Mouse (Mus musculus) lung, postnatal 14 days (tissue): Measurements from ENCODE around the gene R3hcc1l.
A peak's percentile ranks its signal among the peaks of the same experiment; 100 is the strongest.

Experiments used
- DNase-seq: peaks from one replicate; pipeline ENCODE4 v3.0.0; 2021

The R3hcc1l gene

GRCm38 (mm10) chr19:42518620-42519310 lies at the start of gene R3hcc1l:
TSS of gene R3hcc1l (plus strand) at chr19:42518759.
- DNase-seq, result peak; percentile 98

GRCm38 (mm10) chr19:42471571-42471970 lies 47.0 kb upstream of the R3hcc1l start:
- no peak for DNase-seq

- DNase-seq, result peak; percentile 3
Observed at GRCm38 (mm10) chr19:42472831-42473230, 45.7 kb upstream of the R3hcc1l start.

DNA sequence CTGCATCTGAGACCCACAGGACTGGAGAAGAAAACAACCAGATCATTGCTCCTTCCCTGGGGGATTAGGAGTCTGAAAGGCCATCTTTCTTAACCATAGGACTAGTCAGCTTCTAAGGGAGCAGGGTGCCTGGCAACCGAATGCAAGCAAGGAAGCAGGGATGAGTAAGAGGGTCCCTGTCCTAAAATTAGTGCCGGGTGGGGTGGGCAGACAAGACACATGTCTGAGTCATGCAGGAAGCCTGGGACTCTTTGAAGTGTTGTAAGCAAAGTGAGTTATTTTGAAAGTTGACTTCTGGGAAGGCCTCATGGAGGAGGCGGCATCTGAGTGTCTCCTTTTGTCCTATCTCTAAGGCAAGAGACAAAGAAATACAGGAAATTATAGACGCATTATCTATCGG lies 40.8 kb upstream of the R3hcc1l start:
- no peak for DNase-seq

GRCm38 (mm10) chr19:42478303-42478702 lies 40.3 kb upstream of the R3hcc1l start:
- no peak for DNase-seq

- no peak for DNase-seq
Observed at GRCm38 (mm10) chr19:42485443-42485842, 33.1 kb upstream of the R3hcc1l start.

DNA sequence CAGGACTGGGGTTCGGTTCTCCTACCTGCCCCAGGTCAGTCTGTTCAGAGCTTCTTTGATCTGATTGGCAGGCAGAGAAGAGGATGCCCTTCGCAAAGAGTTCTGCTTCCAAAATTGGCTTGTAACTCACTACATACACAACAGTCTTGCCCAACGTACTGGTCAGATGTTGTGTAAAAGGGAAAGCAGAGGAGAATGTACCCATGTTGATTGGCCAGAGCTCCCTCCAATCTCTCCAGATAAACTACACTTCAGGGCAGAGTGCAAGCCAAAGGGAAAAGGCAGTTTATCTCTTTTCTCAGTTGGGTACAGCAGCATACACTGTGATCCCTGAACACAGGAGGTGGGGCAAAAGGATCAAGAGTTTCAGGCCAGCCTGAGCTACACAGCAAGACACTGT lies 31.3 kb upstream of the R3hcc1l start:
- no peak for DNase-seq

DNA sequence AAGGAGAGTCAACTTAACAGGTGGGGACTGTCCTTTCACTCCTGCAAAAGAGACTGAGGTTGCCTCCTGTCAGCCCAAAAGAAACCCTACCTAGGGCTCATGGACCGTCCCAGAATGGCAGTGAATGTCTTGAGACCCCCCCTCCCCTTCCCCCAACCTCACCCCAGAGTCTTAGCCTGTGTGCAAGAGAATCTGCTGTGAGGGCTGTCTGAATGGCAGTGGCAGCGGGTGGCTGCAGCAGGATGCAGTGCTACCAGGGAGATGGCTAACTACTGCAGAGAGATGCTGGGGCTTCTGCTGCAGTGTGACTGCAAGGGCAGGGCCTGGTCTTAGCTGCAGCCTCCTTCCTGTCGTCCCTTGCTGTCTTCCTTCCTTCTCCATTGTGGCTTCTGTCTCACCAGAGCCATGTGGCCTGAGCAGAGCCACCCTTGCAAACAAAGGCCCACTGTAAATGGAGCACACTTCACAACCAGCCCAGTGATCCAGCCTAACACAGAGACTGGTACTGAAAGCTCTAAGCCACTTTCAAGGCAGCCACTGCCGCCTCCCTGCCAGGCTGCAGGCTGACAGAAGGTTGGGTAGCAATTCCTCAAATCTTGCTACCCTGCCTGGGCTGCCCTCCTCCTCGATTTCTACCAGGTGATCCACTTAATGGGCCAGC lies 25.2 kb upstream of the R3hcc1l start:
- no peak for DNase-seq

DNA sequence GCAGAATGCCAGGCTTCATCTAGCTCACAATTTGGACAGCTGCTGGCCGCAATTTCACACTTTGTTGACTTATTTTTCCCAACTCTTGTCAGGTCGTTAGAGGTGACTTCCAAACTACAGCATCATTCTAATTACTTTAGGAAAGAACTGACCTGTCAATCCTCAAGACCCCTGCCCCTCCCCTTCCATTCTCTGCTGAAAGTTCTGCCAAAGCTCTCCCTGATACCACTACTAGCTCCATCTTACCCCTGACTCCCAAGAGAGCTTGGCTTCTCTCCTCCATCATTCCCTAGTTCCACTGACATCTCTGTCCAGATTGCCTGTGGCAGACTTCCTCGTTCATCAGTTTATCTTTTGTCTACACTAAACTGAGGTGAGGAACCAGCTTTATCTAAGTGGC lies 14.4 kb upstream of the R3hcc1l start:
- DNase-seq, result no peak

DNA sequence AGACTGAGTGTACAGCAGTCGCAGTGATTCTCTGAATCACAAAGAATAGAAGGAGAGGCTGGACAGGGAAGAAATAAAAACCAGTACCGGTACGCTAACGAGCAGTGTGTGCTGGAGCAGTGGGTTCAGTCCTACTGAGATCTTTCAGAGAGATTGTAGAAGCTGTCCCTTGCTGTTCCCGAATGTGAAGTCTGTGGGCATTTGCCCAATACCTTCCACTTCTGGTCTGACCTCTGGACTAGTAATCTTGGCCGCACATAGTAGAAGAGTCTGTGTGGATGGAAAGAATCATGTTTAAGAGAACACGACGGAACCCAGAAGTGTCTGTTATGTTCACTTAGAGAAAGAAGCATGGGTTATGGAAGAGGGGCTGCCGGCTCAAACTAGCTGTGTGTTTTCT lies 8.9 kb upstream of the R3hcc1l start:
- no peak for DNase-seq

GRCm38 (mm10) chr19:42510276-42511171 lies 8.0 kb upstream of the R3hcc1l start:
- peak; percentile 38 for DNase-seq

DNA sequence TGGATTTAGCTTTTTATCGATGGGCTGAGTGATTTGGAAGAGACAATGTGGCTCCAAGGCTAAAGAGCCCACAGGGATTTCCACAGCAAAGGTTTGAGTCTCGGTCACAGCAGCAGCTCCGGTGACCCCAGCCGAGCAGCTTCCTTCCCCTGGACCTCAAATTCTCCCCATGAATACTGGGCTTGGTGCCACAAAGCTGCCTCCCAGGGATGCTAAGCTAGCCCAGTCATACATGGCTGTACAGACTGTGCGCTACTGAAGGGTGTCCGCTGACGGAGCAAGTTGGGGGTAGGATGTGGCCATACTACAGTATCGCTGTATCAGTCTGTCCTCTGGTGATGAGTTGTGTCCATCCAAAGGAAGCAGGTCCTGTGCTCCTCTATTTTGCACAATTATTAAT lies 2.9 kb upstream of the R3hcc1l start:
- DNase-seq, result no peak

- no peak for DNase-seq
Observed at GRCm38 (mm10) chr19:42516121-42516520, 2.4 kb upstream of the R3hcc1l start.

DNA sequence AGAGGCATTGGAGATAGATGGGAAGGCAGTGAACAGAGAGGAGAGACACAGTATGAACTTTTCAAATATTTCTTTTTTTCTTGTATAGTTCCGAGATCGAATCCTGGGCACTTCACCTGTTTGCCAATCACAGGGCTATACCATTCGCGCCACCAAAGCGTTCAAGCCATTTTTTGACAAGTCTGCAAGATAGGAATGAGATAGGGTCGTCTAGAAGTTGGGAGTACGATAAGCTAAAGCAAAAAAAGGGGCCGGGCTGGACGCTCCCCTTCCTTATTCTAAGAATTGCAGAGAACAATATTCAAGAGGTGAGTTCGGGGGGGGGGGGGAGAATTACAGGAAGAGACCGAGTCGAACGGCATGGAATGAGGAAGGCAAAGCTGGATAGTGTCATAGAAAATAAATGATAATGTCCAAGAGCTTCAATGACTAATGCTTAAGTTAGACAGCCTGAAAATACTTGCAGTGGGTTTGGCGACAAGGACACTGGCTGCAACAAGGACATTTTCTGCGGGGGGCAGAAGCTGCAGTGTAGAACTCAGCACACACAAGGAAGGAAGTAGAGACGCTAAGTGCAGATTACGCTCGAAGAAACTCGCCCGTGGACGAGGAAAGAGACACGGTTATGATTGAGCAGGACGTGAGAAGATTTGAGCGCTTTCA lies 471 bp upstream of the R3hcc1l start:
- no peak for DNase-seq

DNA sequence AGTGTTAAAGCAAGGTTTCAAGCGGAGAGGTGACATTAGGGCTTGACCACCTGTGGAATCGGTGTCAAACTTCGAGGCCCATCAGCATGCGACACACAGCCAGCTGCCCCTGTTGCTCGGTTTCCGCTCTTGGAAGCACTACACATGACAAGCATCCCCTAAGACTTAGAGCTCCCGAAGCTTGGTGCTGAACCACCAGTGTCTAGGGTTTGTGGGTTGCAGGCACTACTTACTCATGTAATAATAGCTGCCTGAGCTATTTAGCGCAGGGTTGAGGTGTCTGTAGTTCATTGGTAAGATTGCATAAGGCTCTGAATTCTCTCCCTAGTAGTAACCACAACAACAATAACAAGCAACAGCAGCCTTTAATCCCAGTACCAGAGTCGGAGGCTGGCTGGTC lies 1.2 kb downstream of the R3hcc1l start:
- no peak for DNase-seq

DNA sequence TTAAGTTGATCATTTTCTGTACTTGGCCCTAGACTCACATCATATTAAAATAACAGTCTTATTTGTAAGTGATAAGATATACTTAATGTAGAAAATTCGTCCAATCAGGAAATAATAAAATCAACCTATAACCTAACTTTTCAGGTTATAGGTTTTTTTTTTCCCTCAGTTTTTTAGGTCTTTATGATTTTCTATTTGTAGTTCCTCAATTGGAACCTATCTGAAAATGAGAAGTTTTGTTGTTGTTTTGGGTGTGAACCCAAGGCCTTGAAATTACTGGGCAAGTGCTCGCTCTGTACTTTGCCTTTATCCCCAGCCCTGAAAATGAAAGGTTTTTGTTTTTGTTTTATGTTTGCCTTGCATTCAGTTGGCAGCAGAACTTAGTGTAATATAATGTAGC lies 6.1 kb downstream of the R3hcc1l start:
- DNase-seq, result no peak

GRCm38 (mm10) chr19:42529992-42530437 lies 11.5 kb downstream of the R3hcc1l start:
- DNase-seq, result no peak

DNA sequence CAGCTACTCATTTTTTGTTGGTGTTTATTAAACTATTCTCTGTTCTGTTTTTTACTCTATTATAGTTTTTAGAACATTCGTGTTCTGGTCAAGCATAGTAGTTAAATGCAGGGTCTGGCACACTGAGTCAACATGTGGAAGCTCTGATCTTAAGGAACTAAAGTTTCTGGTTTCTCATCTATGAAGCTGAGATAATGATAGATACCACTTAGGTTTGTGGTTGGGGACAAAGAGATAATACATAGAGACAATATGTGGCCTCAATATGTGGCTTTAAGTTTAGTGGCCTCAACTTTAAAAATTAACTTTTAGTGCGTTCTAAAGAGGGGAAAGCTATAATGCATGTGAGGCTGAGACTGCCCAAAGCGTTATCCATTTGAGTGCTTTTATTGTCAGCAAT lies 15.9 kb downstream of the R3hcc1l start:
- DNase-seq, result no peak

GRCm38 (mm10) chr19:42537600-42537999 lies 19.0 kb downstream of the R3hcc1l start:
- peak; percentile 27 for DNase-seq

DNA sequence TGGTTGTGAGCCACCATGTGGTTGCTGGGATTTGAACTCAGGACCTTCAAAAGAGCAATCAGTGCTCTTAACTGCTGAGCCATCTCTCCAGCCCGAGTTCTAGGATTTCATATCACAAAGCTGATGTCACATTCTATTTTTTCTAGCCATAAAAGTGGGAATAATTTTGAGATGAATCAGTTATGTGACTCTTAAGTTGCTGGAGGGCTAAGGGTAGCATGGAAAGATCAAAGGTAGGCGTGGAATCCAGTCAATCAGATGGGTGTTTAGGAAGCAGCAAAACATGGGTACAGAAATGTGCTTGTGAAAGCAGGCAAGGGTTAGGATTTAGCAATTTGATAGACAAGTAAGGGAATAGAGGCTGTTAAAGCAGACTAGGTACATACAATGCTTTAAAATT lies 20.4 kb downstream of the R3hcc1l start:
- DNase-seq, result no peak

GRCm38 (mm10) chr19:42539414-42540189 lies 21.0 kb downstream of the R3hcc1l start:
- peak; percentile 39 for DNase-seq

GRCm38 (mm10) chr19:42540649-42541048 lies 22.1 kb downstream of the R3hcc1l start:
- no peak for DNase-seq
